Mouse (Mus musculus): ENCODE results near the gene 9230102O04Rik.

DNA sequence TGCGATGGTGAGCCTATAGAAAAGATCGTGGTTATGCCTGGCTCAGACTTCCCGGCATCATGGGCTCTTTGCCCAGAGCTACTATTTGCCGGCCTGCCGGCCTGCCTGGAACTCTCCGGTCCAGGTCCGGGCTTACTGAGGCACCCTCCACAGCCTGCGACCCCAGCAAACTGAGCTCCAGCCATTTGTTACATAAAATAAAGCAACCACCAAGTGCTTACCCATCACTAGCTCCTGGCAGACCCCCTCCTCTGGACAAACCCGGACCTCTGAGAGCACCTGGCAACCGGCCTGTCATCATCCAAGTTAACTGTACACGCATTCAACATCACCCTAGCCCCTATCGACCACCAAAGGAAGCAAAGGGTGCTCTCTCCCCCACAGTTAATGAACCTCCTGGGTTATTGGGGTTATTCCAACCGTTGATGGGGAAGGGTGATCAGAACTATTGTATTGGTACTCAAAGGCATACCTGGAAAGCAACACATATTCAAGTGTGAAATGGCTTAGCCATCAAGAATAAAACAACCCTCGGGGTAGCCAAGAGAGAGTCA is 4.0 kb downstream of the 9230102O04Rik start:
- TF ChIP-seq CTCF (IDR thresholded peaks at IDR 0.05; ENCODE audit: borderline replicate concordance, insufficient read depth, low read length) (no peak), POLR2A (IDR thresholded peaks at IDR 0.05; ENCODE audit: low read depth, low read length) (no peak)
